Mouse (Mus musculus): ENCODE data around the gene 4930562C15Rik.
"Not testable (repeated sequence)": the region's sequence is repeated elsewhere in the genome, so short reads cannot be mapped to it uniquely, and the experiment has no call there.

4930562C15Rik gene

GRCm38 (mm10) chr16:4835191-4835590 lies at the start of gene 4930562C15Rik:
Gene 4930562C15Rik, plus strand, starts transcription at chr16:4835416.
- DNase-seq, result no peak

DNA sequence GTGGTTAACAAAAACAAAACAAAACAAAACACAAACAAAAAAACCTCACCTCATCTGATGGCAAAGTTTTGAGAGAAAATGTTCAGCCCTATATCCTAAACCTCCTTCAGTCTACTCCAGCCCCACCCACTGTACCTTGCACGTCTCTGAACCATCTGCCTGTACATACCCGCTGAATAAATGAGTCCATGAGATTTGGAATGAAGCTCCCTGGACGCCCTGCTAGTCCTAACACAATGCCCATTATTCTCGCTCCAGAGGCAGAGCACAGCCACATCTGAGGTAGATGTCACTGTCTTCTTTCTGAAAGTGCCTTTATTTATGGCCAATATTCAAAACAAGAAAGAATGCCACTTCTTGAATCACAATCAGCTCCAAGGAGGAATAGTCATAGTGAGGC lies 49.5 kb upstream of the 4930562C15Rik start:
- peak; percentile 24 for DNase-seq

DNA sequence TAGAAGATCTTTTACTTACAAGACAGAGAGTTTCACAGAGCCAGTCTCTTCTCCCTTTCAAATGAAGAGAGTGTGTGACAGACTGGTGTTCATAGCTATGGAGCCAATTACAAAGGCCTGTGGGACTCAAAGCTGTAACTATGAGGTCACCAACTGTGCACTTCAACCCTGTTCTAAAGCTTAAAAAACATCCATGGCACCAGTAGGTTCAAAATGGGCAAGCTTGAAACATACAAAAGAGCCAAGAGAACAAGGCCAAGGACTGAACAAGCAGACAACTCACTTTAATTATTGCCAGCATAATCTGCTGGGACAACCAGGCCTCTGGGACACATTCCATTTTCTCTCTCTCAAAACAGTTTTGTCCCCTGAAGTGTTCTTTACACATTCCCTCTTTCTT lies 47.0 kb upstream of the 4930562C15Rik start:
- peak; percentile 32 for DNase-seq

DNA sequence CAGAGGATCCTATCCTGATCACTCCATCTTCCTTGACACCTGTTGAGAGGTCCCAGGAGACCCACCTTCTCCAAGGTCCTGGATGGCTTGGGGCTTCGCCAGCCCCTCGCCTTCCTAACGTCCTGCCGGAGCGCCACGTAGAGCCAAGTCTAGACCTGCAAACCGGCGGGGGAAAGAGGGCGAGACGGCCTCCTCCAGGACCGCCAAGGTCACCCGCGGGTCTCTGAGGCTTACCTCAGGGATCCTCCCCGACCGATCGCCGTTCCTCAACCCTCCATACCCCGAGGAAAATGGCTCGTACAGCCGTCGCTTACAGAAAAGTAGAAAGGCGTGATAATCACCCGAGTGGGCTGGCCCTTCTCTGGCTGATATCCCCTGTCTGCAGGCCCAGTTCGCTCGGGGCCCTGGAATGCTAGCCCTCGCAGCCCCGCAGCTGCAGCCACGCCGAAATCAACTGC lies 45.9 kb upstream of the 4930562C15Rik start:
- peak; percentile 73 for DNase-seq

DNA sequence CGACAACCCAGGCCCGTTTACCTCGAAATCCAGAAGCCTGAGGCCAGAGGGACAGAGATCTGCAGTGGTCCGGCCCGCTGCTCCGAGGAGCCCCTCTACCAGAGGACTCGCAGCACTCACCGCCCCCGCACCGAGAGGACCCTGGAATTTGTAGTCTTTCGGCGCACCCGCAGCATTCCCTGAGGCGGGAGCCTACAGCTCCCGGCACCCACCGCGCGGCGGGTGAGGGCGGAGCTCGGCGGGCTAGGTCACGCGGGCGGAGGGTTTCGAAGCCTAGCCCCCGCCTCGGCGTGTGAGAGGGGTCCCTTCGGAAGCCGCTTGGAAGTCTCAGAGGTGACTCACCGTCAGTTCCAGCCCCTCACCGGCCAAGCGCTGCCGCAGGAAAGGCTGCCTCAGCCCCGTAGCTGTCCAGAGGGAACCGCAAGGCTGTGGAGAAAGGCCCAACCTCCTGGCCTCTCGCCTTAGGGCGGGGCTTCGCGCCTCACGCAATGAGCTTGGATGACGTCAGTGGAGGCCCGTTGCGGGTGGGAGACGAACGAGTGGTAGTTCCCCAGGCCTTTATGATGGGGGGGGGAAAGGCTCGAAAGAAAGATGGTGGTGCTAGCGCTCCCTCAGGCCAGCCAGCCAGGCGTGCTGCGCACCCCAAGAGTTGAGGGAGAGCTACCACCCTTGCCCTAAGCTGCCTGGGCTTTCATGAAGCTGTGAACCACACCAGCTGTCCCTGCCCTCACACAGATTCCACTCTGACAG lies 45.2 kb upstream of the 4930562C15Rik start, which contains the start of gene Cdip1:
Gene Cdip1 (minus strand): TSS at position 483 of the 750 bp plus-strand sequence.
- peak; percentile 98 for DNase-seq

DNA sequence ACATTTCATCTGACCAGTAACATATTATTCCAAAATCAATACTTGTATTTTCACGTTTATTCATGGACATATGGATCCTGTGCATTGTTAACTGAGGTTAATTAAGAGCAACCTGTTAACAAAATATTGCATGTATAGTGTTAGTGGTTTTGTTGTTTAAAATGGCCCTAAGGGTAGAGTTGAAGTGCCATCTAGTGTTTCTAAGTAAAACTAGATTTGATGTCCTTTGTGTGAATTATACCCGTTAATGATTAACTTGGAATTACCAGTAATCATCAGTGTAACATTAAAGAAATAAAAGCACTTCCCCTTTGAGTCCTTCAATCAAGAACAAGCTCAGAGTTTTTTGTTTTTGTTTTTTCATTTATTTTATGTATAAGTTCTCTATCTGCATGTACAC lies 43.9 kb upstream of the 4930562C15Rik start:
- DNase-seq, result peak; percentile 46

DNA sequence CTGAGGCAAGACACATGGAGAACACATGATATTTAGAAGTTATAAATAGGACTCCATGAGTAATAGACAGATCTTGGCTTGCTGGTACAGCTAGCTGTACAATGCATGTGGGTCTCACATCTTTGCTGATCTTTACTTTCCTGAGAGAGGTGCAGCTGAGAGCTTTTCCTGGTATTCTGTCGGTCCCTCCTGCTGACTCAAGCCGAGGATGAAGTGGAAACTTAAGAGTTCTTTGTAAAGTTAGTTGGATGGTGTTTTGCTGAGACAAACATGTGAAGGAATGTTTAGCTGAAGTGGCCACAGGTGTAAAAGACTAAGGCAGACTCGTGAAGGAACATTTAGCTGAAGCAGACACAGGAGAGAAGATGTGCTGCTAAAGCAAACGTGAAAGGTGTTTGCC lies 38.6 kb upstream of the 4930562C15Rik start:
- no peak for DNase-seq

DNA sequence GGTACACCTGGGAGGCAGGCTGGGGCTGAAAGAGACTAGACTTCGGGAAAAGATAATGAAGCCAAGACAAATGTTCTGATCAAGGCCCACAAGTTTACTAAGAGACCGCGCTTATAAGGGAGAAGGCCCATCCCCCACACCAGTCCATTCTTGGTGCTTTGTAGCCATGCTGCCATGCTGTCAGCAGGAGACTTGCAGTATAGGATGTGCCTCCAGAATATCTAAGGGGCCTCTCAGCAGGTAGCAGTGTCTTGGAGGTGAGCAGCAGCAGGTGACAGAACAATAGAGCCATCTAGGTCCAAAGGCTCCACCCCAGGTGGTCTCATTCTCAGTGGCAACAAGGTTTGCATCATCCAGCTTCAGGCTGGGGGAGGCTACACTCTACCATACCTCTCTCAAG lies 16.9 kb upstream of the 4930562C15Rik start:
- DNase-seq, result no peak

- not testable (repeated sequence) for DNase-seq
Observed at GRCm38 (mm10) chr16:4824466-4824865, 10.8 kb upstream of the 4930562C15Rik start.

DNA sequence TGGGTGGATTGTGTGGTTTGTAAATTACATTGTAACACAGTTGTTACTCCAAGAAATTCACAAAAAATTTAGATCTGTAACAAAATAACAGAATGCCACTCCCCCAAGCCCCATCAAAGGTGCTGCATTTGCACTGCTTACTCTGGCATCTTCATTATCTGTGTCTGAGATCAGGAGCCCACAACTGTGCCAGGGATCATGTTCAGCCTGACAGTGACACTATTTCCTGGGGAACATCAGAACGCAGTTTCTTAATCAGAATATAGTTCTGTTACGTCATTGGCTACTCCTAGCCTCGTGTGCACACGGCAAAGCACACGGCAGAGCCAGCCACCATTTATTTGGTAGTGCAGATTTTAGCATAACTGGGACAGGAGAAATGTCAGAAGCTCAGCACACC lies 7.6 kb upstream of the 4930562C15Rik start:
- no peak for DNase-seq

DNA sequence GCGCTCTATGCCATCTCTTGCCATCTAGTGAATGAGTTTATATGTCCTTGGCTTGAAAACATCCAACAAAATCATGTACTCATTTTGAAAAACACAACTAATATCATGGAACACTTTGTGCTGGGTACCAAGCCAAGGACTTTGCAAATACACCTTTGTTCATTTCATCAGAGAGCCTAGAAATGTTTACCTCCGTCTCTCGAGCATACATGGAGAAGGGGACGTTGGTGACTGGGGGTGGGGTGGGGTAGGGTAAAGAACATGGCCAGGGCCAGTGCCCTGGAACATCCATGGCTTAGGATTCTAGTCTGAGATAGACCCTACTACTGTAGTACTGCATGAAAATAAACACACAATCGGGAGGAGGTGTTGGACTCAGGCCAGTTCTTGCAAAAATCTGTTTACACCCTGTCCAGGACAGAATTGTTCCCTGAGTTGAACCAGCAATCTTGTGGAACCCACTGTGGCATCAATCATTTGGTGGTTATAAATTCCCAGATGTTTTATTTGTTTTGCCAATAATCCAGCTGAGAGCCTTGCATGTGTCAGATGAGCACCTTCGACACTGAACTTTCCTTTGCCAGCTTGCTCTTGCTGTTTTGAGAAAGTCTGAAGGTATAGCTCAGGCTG lies 5.8 kb upstream of the 4930562C15Rik start:
- no peak for DNase-seq

DNA sequence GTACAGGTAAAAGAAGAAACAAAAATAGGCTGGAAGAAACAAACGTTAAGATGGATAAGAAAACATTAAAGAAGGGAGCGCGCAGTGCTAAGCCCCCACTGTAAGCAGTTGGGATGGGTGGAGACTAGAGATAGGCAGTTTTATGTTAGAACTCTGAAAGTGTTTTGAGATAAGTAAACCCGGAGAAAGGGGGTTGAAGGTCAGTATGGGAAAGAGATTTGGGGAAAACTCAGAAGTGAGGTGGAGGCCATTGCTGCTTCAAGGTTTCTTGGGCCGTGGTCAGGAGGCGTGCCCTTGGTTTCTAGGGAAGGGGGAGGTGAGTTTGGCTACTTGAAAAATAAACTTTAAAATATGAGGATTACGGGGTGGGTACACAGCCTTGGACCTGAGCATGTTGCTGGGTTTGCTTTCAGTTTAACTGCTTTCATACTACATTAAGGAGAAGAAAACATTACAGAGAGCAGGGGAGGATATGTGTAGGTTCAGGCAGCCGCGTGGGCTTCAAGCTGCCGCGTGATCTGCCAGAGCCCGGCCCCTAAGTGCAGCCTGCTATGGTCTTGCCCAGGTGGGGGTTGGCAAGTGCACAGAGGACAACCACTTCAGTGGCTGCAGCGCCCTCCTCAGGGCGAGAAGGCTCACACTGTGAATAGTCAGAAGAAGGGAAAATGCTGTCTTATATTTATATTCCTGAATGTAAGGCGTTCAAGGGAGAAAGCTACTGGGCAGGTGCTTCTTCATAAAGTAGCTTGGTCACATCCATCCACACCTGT lies 3.4 kb upstream of the 4930562C15Rik start:
- no peak for DNase-seq

GRCm38 (mm10) chr16:4833858-4834257 lies 1.4 kb upstream of the 4930562C15Rik start:
- DNase-seq, result no peak

GRCm38 (mm10) chr16:4837631-4838030 lies 2.4 kb downstream of the 4930562C15Rik start:
- DNase-seq, result no peak

DNA sequence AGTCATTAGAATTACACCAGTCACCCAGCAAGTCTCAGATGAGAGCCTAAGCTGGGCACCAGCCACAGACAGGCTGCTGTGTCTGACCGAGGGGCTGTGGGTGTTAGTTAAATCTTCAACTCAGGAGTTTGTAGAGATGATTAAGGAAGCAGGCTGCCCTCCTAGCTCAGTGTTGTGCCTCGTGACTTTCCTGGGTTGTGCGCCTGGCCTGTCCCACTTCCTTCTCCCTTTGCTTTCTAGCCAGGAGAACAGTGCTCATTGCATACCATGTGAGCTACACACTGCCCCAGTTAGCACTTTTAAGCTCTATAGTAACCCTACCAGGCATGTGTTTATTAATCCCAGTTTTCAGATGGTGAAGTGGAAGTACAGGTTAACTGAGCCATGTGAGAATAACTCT lies 4.3 kb downstream of the 4930562C15Rik start:
- DNase-seq, result no peak

- no peak for DNase-seq
Observed at GRCm38 (mm10) chr16:4840231-4840630, 5.0 kb downstream of the 4930562C15Rik start.

GRCm38 (mm10) chr16:4847041-4847440 lies 11.8 kb downstream of the 4930562C15Rik start:
- no peak for DNase-seq

DNA sequence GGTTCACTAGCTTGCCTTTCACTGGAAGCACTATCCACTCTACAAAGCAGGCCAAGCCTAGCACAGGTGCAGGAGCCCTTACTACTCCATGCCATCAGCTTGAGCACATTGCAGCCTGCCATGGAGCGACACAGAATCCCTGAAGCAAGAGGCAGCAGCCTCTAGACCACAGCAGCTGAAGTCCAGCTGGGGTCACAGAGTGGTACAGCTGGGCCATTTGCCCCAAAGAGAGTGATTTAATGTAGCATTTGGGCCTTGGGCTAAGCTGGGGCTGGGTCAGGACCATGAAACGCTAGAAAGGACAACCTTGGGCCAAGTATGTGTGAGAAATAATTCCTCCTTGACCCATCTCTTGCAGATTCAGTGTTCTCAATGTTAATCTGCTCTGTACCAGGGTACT lies 12.9 kb downstream of the 4930562C15Rik start:
- no peak for DNase-seq

DNA sequence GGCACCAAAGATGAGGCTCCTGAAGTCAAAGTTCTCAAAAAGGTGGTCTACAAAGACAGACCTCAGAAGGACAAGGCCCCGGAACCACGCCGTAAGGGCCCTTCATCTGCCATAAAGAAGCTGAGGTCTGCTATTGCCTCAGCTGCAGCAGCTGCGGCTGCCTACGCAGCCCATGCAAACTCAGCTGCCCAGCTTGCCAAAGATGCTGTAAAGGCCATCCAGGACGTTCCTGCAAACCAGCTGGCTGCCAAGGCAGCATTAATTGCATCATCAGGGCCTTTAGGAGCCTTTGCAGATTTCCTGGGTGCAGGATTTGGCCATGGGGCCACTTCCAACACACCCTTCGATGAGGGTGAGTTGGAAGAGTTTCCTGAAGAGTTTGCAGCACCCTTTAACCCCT lies 15.1 kb downstream of the 4930562C15Rik start:
- no peak for DNase-seq

GRCm38 (mm10) chr16:4850938-4851628 lies 15.9 kb downstream of the 4930562C15Rik start:
- no peak for DNase-seq

- no peak for DNase-seq
Observed at GRCm38 (mm10) chr16:4855046-4855650, 19.9 kb downstream of the 4930562C15Rik start.

DNA sequence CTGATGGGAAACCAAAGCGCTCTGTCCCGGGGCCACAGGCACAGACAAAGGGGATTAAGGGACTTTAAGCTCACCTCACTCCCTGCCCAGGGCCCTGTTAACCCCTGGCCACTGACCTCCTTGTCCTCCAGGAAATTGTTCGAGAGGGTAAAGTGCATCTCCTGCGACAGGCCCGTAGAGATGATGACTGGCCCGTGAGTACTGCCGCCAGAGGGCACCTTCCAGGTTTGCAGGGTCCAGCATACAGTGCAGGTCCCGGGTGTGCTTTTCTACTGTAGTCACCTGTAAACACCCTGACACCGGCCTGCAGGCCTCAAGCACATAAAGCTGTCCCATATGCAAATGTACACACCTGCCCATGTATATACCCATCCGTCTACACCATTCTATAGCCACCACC lies 26.2 kb downstream of the 4930562C15Rik start:
- peak; percentile 24 for DNase-seq

Data from cerebellum, adult 9-10 months (tissue).